Mouse (Mus musculus) kidney, postnatal 14 days (tissue): ENCODE measurements around the gene Prep.

Experiments used
- DNase-seq: peaks from one replicate; pipeline ENCODE4 v3.0.0; 2022; ENCODE audit warnings: mixed read lengths

Gene Prep

DNA sequence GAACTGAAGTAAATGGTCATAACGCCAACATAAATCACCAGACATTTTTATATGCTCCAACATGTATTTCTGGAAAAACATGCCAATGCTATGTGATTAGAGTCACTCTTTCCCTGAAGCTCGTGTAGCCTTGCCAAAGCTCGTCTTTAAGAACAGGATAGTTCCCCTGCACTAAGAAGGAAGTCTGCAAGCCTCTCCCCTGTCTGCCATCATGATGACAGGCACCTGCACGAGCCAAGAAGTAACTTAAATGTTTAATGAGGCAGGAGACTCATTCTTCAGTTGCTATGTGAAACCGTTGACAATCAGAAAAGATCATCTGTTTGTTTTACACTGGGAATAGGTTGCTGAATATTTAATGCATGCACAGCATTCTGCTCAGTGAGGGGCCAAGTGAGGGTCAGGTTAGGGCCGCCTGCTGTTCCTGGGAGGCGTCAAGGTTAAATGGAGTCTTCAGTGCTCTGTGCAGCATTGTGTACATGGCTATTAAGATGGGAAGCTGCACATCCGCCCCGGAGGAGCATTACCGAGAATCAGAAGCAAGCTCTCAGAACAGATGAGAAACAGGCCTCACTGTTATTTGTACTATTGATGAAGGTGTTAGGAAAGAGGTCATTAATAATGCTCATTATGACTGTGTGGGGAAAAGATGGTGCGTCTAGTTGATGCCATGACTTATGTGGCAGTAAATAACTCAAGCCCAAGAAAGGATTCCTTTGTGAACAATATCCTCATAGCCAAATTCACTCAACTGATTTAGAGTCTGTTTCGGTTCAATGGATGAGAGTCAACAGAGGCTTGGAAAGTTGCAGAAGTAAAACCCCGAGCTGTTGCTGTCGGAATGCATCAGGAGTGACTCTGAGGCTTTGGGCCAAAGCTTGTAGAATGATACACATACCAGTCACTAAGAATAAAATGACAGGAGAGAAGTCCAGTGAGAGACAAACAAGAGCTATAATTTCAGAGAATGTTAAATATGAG is 126.6 kb downstream of the Prep start:
- DNase-seq: no peak

DNA sequence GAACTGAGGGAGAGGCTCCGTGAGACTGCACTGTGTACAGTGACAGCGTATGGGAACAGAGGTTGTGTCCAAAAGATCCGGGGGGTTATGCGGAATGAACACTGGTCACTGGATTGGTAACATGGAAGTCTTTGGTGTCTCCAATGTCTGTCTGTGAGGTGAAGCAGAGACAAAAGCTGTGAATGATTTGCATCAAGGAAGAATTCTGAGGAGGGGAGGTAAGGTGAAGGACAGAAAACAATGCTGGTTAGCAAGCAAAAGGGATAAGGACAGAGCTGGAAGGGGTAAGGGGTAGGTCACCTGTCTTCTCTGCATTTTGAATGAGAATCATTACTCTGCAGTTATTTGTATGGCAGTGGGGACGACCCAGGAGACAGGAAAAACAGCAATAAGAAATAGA is 127.5 kb downstream of the Prep start:
- DNase-seq: no peak

DNA sequence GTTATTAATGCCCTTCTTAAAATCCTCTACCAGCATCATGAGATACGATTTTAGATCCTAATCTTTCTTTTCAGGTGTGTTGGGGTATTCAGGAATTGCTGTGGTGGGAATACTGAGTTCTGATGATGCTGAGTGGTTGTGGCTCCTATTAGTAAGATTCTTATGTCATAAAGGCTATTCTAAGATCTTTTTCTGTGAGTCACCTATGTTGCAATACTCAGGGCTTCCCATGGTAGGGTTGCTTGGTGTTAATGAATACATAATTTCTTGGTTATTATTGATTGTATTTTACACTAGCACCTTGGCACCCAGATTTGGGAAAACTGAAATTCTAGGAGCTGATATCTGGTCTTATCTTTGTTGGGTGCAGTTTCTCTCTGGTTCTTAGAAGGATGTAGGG is 137.6 kb downstream of the Prep start:
- DNase-seq: no peak

DNA sequence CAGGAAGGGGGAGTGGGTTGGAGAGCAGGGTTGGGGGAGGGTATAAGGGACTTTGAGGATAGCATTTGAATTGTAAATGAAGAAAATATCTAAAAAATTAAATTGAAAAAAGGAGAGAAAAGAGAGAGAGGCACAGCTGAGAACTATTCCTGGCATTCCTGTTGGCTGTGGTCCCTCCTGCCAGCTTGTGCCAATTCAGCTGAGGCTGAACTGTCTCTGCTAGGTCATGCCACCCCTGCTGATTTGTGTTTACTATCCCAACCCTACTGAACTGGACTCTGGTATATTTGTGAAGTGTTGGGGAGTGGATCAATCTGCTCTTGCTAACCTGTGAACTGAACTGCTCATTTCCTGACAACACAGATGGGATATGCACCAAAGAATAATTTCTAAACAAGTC is 143.2 kb downstream of the Prep start:
- no peak for DNase-seq

DNA sequence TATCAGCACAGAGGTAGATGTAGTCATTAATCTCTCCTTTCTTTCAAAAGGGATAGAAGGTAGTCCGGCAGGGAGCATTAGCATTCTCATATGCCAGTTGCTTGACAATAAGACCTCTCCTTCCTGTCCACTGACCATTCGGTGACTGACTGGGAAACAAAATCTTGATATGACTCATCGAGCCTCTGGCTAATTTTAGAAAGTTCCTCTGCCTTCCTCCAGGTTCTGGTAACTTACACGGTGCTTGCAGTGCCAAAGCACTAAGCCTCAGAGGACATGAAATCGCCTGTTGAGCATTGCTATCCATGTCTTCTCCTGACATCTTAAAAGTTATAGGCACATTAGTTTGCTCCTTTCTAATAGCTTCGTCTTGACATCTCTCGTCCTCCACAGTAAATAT is 149.7 kb downstream of the Prep start:
- DNase-seq: no peak
